Mouse (Mus musculus) bone marrow, adult 2 months (tissue): ENCODE results near the gene Gm7849. TPM values are rescaled to one million over a fixed set of nuclear protein-coding genes. Genes with fewer than 3 reads are reported as not detected.
"Not testable (repeated sequence)": the region's sequence is repeated elsewhere in the genome, so short reads cannot be mapped to it uniquely, and the experiment has no call there.

Source experiments
- H3K27ac ChIP-seq: fragments of 200-500 bp; 2 replicates; pipeline ENCODE4 v1.5.1; 2012; ENCODE audit warnings: low read depth, mild to moderate bottlenecking, control low read depth, inconsistent platforms, low read length; ENCODE audit not compliant: control insufficient read depth, poor library complexity, insufficient read depth
- H3K4me1 ChIP-seq: fragments of 200-500 bp; 2 replicates; pipeline ENCODE4 v1.6.1; 2011; ENCODE audit warnings: low read length; ENCODE audit not compliant: control insufficient read depth, insufficient read depth
- H3K4me3 ChIP-seq: fragments of 200-500 bp; replicated peaks from 2 replicates; pipeline ENCODE3; 2011; ENCODE audit warnings: mild to moderate bottlenecking, low read depth, low read length, control low read depth; ENCODE audit not compliant: control insufficient read depth
- WGBS: fragments of 180-500 bp; shearing (Covaris S2); methylation state at CpG from one replicate; pipeline ENCODE4 v1.1.7; 2018; 5-methylcytosine and 5-hydroxymethylcytosine counted together
- polyA plus RNA-seq: library from polyadenylated mRNA; stranded (reverse); fragments of >200 nt; gene quantifications from 2 replicates; pipeline ENCODE4 v1.2.4, GENCODE M21; 2011; ENCODE audit warnings: low replicate concordance; ENCODE audit not compliant: missing spikeins, insufficient read depth, insufficient read length

The Gm7849 gene
- not detected in 2 replicates for polyA plus RNA-seq

DNA sequence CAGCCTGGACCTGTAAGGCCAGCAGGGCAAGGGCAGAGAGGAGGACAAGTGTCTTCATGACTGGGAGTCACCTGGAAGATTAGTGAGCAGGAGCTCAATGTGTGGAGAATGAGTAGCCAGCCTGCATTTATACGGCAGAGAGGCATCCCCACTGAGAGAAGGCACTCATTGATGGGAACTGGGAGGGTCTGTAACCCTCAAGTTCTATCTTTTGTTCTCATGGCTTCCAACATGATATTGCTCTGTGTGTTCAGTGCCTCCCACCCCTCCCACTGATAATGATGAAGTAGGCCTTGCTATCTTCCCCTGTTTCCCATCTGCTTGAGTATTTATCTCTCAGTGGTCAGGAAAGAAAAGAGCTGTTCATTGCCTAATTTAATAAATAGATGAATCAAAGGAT lies at the start of gene Gm7849:
Gene Gm7849 (minus strand): TSS at position 101 of the 400 bp plus-strand sequence.
- H3K27ac ChIP-seq, H3K4me1 ChIP-seq, H3K4me3 ChIP-seq: not testable (repeated sequence)
- WGBS, result no CpG with 5 or more reads among the region's 1 CpGs

- no CpG with 5 or more reads among the region's 1 CpGs for WGBS
Observed at GRCm38 (mm10) chr8:21427111-21427510, 29.2 kb downstream of the Gm7849 start, which contains the start of gene Defa36. TSS of gene Defa36 (plus strand) at chr8:21427411.

More at GRCm38 (mm10) chr8:21427111-21427510, 29.2 kb downstream of the Gm7849 start, which contains the start of gene Defa36:
- not testable (repeated sequence) for H3K4me3 ChIP-seq, H3K27ac ChIP-seq, H3K4me1 ChIP-seq

Other genes with a start within 250 kb of the Gm7849 start
- not detected in 2 replicates for gene Gm15292, start 206.8 kb downstream of the Gm7849 start, polyA plus RNA-seq
- not detected in 2 replicates for gene Defa27, start 141.0 kb downstream of the Gm7849 start, polyA plus RNA-seq
- gene Defa29, start 129.5 kb downstream of the Gm7849 start, polyA plus RNA-seq, result not detected in 2 replicates
- not detected in 2 replicates for gene Defa2, start 78.0 kb downstream of the Gm7849 start, polyA plus RNA-seq
- gene Defa33, start 64.7 kb downstream of the Gm7849 start, polyA plus RNA-seq, result not detected in 2 replicates
- gene Defa36, start 29.1 kb downstream of the Gm7849 start, polyA plus RNA-seq, result not detected in 2 replicates
- gene Defa20, start 52.7 kb upstream of the Gm7849 start, polyA plus RNA-seq, result not detected in 2 replicates
- not detected in 2 replicates for gene Defa32, start 72.5 kb upstream of the Gm7849 start, polyA plus RNA-seq
- not detected in 2 replicates for gene Defa37, start 108.8 kb upstream of the Gm7849 start, polyA plus RNA-seq
- not detected in 2 replicates for gene Defa28, start 126.4 kb upstream of the Gm7849 start, polyA plus RNA-seq
- not detected in 2 replicates for gene Gm7861, start 137.9 kb upstream of the Gm7849 start, polyA plus RNA-seq
- not detected in 2 replicates for gene Defa26, start 161.6 kb upstream of the Gm7849 start, polyA plus RNA-seq
- not detected in 2 replicates for gene Defa17, start 199.2 kb upstream of the Gm7849 start, polyA plus RNA-seq
- gene Defa34, start 209.2 kb upstream of the Gm7849 start, polyA plus RNA-seq, result not detected in 2 replicates
- not detected in 2 replicates for gene AY761184, start 247.1 kb upstream of the Gm7849 start, polyA plus RNA-seq